Mouse (Mus musculus) stomach, embryonic 14.5 days (tissue): ENCODE data around the gene Fbxo42. TPM values are rescaled to one million over a fixed set of nuclear protein-coding genes. Genes with fewer than 3 reads are reported as not detected.
A peak's percentile ranks its signal among the peaks of the same experiment; 100 is the strongest.

Source experiments
- ATAC-seq: fragments of 200-750 bp; cut with Nextera tagmentation; 2 replicates; pipeline ENCODE4 v1.8.0; 2017; ENCODE audit warnings: low read depth, moderate TSS enrichment; ENCODE audit not compliant: insufficient number of reproducible peaks, insufficient read depth, low FRiP score
- H3K27ac ChIP-seq: fragments of 300-500 bp; sonication (generic); 2 replicates; pipeline ENCODE4 v1.5.1; 2014; ENCODE audit warnings: mild to moderate bottlenecking, low read length, moderate library complexity, mixed read lengths
- H3K27me3 ChIP-seq: fragments of 300-500 bp; sonication (generic); 2 replicates; pipeline ENCODE4 v1.6.1; 2014; ENCODE audit warnings: low read length, control low read depth, mixed read lengths; ENCODE audit not compliant: control insufficient read depth, insufficient read depth
- H3K36me3 ChIP-seq: fragments of 300-500 bp; sonication (generic); 2 replicates; pipeline ENCODE4 v1.6.1; 2014; ENCODE audit warnings: mild to moderate bottlenecking, control low read depth, low read length, moderate library complexity, mixed read lengths; ENCODE audit not compliant: control insufficient read depth, insufficient read depth
- H3K4me1 ChIP-seq: fragments of 300-500 bp; sonication (generic); 2 replicates; pipeline ENCODE4 v1.6.1; 2014; ENCODE audit warnings: low read length, control low read depth, mixed read lengths; ENCODE audit not compliant: control insufficient read depth, insufficient read depth
- H3K4me2 ChIP-seq: fragments of 300-500 bp; sonication (generic); replicated peaks from 2 replicates; pipeline ENCODE4 v1.6.1; 2014; ENCODE audit warnings: low read depth, low read length, control low read depth
- H3K4me3 ChIP-seq: fragments of 300-500 bp; sonication (generic); 2 replicates; pipeline ENCODE4 v1.5.1; 2014; ENCODE audit warnings: low read depth, low read length, control low read depth
- H3K9ac ChIP-seq: fragments of 300-500 bp; sonication (generic); replicated peaks from 2 replicates; pipeline ENCODE4 v1.6.1; 2014; ENCODE audit warnings: low read depth, mild to moderate bottlenecking, control low read depth, low read length, moderate library complexity, mixed read lengths
- H3K9me3 ChIP-seq: fragments of 300-500 bp; sonication (generic); 2 replicates; pipeline ENCODE4 v1.6.1; 2016; ENCODE audit warnings: low read depth, low read length, control low read depth; ENCODE audit not compliant: control insufficient read depth
- WGBS: fragments of 180-500 bp; shearing (Covaris S2); extraction: QIAGEN DNeasy Blood & Tissue Kit; methylation state at CpG from one replicate; pipeline ENCODE4 v1.1.7; 2014; 5-methylcytosine and 5-hydroxymethylcytosine counted together
- polyA plus RNA-seq: library from polyadenylated mRNA; unstranded; fragments of >200 nt; fragmentation: Nextera tagmentation; extraction: Ambion mirVana; gene quantifications from 2 replicates; pipeline ENCODE4 v1.2.1, GENCODE M21; 2014

Gene Fbxo42
- polyA plus RNA-seq, 1 experiment from 2014 or later: 30.4 TPM

- H3K27me3 ChIP-seq: no peaks in the 10 kb centered on the region
- H3K36me3 ChIP-seq: peaks cover 6% of the 10 kb centered on the region; the same call in 1 of the 2 replicates
- WGBS: 78% methylated on average over 2 of the region's 2 CpGs
- no peak overlapping the region for H3K27ac ChIP-seq
- H3K4me3 ChIP-seq: no peak overlapping the region
- no peaks in the 10 kb centered on the region for H3K4me1 ChIP-seq
- ATAC-seq: no peak
- no peaks in the 10 kb centered on the region for H3K9me3 ChIP-seq
- H3K9ac ChIP-seq: no peak overlapping the region
- H3K4me2 ChIP-seq: no peak overlapping the region
These were observed 74.1 kb downstream of the Fbxo42 start for GRCm38 (mm10) chr4:141221848-141222247.

GRCm38 (mm10) chr4:141222752-141223151, 75.0 kb downstream of the Fbxo42 start:
- H3K27ac ChIP-seq: no peak overlapping the region
- H3K9me3 ChIP-seq: no peaks in the 10 kb centered on the region
- H3K4me3 ChIP-seq: no peak overlapping the region
- no peaks in the 10 kb centered on the region for H3K4me1 ChIP-seq
- no peak overlapping the region for H3K4me2 ChIP-seq
- no peaks in the 10 kb centered on the region for H3K27me3 ChIP-seq
- no peak for ATAC-seq
- 89% methylated on average over 5 of the region's 5 CpGs for WGBS
- H3K36me3 ChIP-seq: peaks cover 6% of the 10 kb centered on the region; the same call in 1 of the 2 replicates
- no peak overlapping the region for H3K9ac ChIP-seq

GRCm38 (mm10) chr4:141228687-141229086, 81.0 kb downstream of the Fbxo42 start:
- Histone ChIP-seq H3K4me2 (no peak overlapping the region), H3K27me3 (no peaks in the 10 kb centered on the region), H3K9ac (no peak overlapping the region), H3K4me1 (no peaks in the 10 kb centered on the region), H3K27ac (no peak overlapping the region), H3K36me3 (no peaks in the 10 kb centered on the region), H3K9me3 (no peaks in the 10 kb centered on the region), H3K4me3 (no peak overlapping the region)
- ATAC-seq: no peak
- 73% methylated on average over 7 of the region's 7 CpGs for WGBS

- H3K9ac ChIP-seq: no peak overlapping the region
- H3K9me3 ChIP-seq: no peaks in the 10 kb centered on the region
- no peak overlapping the region for H3K4me2 ChIP-seq
- no peak for ATAC-seq
- H3K27ac ChIP-seq: no peak overlapping the region
- WGBS: 89% methylated on average over 4 of the region's 4 CpGs
- H3K27me3 ChIP-seq: no peaks in the 10 kb centered on the region
- no peaks in the 10 kb centered on the region for H3K4me1 ChIP-seq
- H3K4me3 ChIP-seq: no peak overlapping the region
- no peaks in the 10 kb centered on the region for H3K36me3 ChIP-seq
These were observed 85.5 kb downstream of the Fbxo42 start for GRCm38 (mm10) chr4:141233196-141233595.

- Histone ChIP-seq H3K4me1 (peaks cover 19% of the 10 kb centered on the region; the same call in 1 of the 2 replicates), H3K36me3 (no peaks in the 10 kb centered on the region), H3K4me3 (no peak overlapping the region), H3K27ac (no peak overlapping the region), H3K9ac (no peak overlapping the region), H3K27me3 (no peaks in the 10 kb centered on the region), H3K4me2 (no peak overlapping the region), H3K9me3 (no peaks in the 10 kb centered on the region)
- ATAC-seq: no peak
- 66% methylated on average over 6 of the region's 6 CpGs for WGBS
These were observed 87.9 kb downstream of the Fbxo42 start for GRCm38 (mm10) chr4:141235537-141236111.

GRCm38 (mm10) chr4:141236856-141237255, 89.1 kb downstream of the Fbxo42 start:
- H3K4me3 ChIP-seq: no peak overlapping the region
- H3K27me3 ChIP-seq: 0 out of 2 replicates have a peak, but pooled peaks cover 3% of the 10 kb centered on the region
- H3K9ac ChIP-seq: no peak overlapping the region
- H3K27ac ChIP-seq: no peak overlapping the region
- peaks cover 29% of the 10 kb centered on the region; the same call in 1 of the 2 replicates for H3K4me1 ChIP-seq
- no peak overlapping the region for H3K4me2 ChIP-seq
- no peaks in the 10 kb centered on the region for H3K36me3 ChIP-seq
- WGBS: 77% methylated on average over 3 of the region's 3 CpGs
- ATAC-seq: no peak
- no peaks in the 10 kb centered on the region for H3K9me3 ChIP-seq

GRCm38 (mm10) chr4:141238492-141239387, 91.0 kb downstream of the Fbxo42 start:
- H3K4me1 ChIP-seq: peaks cover 39% of the 10 kb centered on the region; the same call in 1 of the 2 replicates
- no peak for ATAC-seq
- H3K36me3 ChIP-seq: no peaks in the 10 kb centered on the region
- H3K27ac ChIP-seq: 0 out of 2 replicates have a peak overlapping the region, but pooled peaks have one; percentile 48
- H3K9ac ChIP-seq: no peak overlapping the region
- H3K27me3 ChIP-seq: 0 out of 2 replicates have a peak, but pooled peaks cover 3% of the 10 kb centered on the region
- H3K4me2 ChIP-seq: peak overlapping the region; percentile 67
- peak overlapping the region; percentile 34 for H3K4me3 ChIP-seq
- 5% methylated on average over 20 of the region's 20 CpGs for WGBS
- H3K9me3 ChIP-seq: no peaks in the 10 kb centered on the region

- Histone ChIP-seq H3K9me3 (no peaks in the 10 kb centered on the region), H3K4me1 (peaks cover 43% of the 10 kb centered on the region), H3K27me3 (0 out of 2 replicates have a peak, but pooled peaks cover 3% of the 10 kb centered on the region), H3K4me2 (peak within 1 kb of the TSS; percentile 67), H3K4me3 (peak within 1 kb of the TSS; percentile 34), H3K9ac (no peak within 1 kb of the TSS; the same call in 1 of the 2 replicates), H3K27ac (peak within 1 kb of the TSS; percentile 59; the same call in 1 of the 2 replicates), H3K36me3 (no peaks in the 10 kb centered on the region)
- ATAC-seq: peak; percentile 89
- WGBS: 2% methylated on average over 31 of the region's 31 CpGs
These were observed 91.8 kb downstream of the Fbxo42 start, which contains the start of gene Arhgef19 for GRCm38 (mm10) chr4:141239388-141240125. TSS of gene Arhgef19 (plus strand) at chr4:141239499.
